8 mouse cellular contexts compared by ENCODE assay signal in the genomic region with DNA sequence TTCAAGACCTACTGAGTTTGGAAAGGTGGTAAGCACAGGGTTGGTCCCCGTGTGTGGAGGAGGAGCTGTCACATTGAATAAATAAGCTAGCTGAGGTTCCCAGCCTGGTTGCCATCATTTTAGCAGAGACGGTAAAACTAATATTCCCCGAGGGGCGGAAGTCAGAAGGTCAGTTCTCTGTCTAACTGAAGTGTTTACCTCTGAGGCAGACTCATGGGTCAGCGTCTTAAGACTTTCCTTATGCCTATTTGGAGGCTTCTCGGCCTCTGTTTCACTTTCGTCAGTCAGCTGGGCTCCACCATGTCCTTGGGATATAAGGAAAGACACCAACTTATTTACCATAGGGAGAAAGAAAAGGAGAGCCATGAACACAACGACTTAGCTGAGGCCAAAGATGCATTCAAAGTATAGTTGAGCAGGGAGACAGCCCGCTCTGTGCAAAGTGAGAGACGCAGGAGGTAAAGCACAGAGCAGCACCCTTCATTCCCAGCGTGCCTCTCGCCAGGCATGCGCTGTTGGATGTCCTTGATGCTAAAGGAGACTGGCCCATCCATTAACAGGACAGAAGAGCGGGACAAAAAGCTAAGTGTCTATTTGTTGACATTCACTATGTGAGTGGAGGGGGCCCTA.
A peak's percentile ranks its signal among the peaks of the same experiment; 100 is the strongest.
DNase-seq lines count a peak whose midpoint lies in the region; ATAC-seq and TF ChIP-seq lines count a peak whose summit lies in the region.

No protein-coding gene starts in this region.

- no peak for TF ChIP-seq CTCF in lung, postnatal 0 days (IDR thresholded peaks at IDR 0.05)
- no peak for TF ChIP-seq CTCF in forebrain, postnatal 0 days (IDR thresholded peaks at IDR 0.05; ENCODE audit: low read depth)

- H3K9me3 ChIP-seq in lung, postnatal 0 days (ENCODE audit: low read length), result no peaks in the 10 kb centered on the region
- H3K9me3 ChIP-seq in forebrain, postnatal 0 days (ENCODE audit: low read length), result no peaks in the 10 kb centered on the region
- no peaks in the 10 kb centered on the region for H3K9me3 ChIP-seq in stomach, embryonic 14.5 days (ENCODE audit: control insufficient read depth, low read depth, low read length)

- H3K4me1 ChIP-seq in lung, postnatal 0 days (ENCODE audit: insufficient read depth, low read depth, low read length), result 0 out of 2 replicates have a peak, but pooled peaks cover 5% of the 10 kb centered on the region
- no peaks in the 10 kb centered on the region for H3K4me1 ChIP-seq in forebrain, postnatal 0 days (ENCODE audit: insufficient read depth)
- peaks cover 16% of the 10 kb centered on the region for H3K4me1 ChIP-seq in stomach, embryonic 14.5 days (ENCODE audit: control insufficient read depth, insufficient read depth, low read length)

- peak overlapping the region; percentile 25 for H3K4me3 ChIP-seq in lung, postnatal 0 days (ENCODE audit: low read depth, low read length)
- H3K4me3 ChIP-seq in forebrain, postnatal 0 days (ENCODE audit: low read depth, low read length), result no peak overlapping the region
- H3K4me3 ChIP-seq in stomach, embryonic 14.5 days (ENCODE audit: low read depth, low read length), result no peak overlapping the region

- DNase-seq in gastrocnemius, adult 18-20 months (ENCODE audit: low spot score), result peak; percentile 48
- no peak for DNase-seq in gastrocnemius, postnatal 14 days
- DNase-seq in lung, postnatal 0 days (ENCODE audit: low spot score), result peak; percentile 14
- DNase-seq in lung, postnatal 25 days (ENCODE audit: low spot score), result no peak
- DNase-seq in forebrain, postnatal 0 days, result peak; percentile 14
- DNase-seq in urinary bladder, postnatal 36 days (ENCODE audit: low spot score in 2 of 2), result no peak
- DNase-seq in heart, adult 9 months (ENCODE audit: low spot score in 2 of 2), result no peak

- H3K9ac ChIP-seq in lung, postnatal 0 days (replicated peaks; ENCODE audit: low read depth), result no peak overlapping the region
- no peak overlapping the region for H3K9ac ChIP-seq in forebrain, postnatal 0 days
- no peak overlapping the region for H3K9ac ChIP-seq in stomach, embryonic 14.5 days (replicated peaks; ENCODE audit: low read depth, low read length)

- H3K27me3 ChIP-seq in lung, postnatal 0 days (replicated peaks; ENCODE audit: insufficient read depth, low read length), result no peaks in the 10 kb centered on the region
- H3K27me3 ChIP-seq in forebrain, postnatal 0 days (ENCODE audit: insufficient read depth, low read length), result no peaks in the 10 kb centered on the region
- no peaks in the 10 kb centered on the region for H3K27me3 ChIP-seq in stomach, embryonic 14.5 days (ENCODE audit: control insufficient read depth, insufficient read depth, low read length)

- H3K27ac ChIP-seq in lung, postnatal 0 days (ENCODE audit: low read length), result no peak overlapping the region
- no peak overlapping the region for H3K27ac ChIP-seq in forebrain, postnatal 0 days (ENCODE audit: low read depth, low read length)
- H3K27ac ChIP-seq in stomach, embryonic 14.5 days (ENCODE audit: low read length), result peak overlapping the region; percentile 69; the same call in 1 of the 2 replicates

- H3K4me2 ChIP-seq in lung, postnatal 0 days (replicated peaks; ENCODE audit: low read depth, low read length), result peak overlapping the region; percentile 44
- H3K4me2 ChIP-seq in forebrain, postnatal 0 days (ENCODE audit: low read depth), result peak overlapping the region; percentile 6; the same call in 1 of the 2 replicates
- H3K4me2 ChIP-seq in stomach, embryonic 14.5 days (replicated peaks; ENCODE audit: low read depth, low read length), result peak overlapping the region; percentile 25

- intact Hi-C loops in gastrocnemius, postnatal 14 days (cut with DNase I; ENCODE audit: low total_unique reads), result no loop called here

- no peaks in the 10 kb centered on the region for H3K36me3 ChIP-seq in lung, postnatal 0 days (ENCODE audit: insufficient read depth, low read length)
- H3K36me3 ChIP-seq in forebrain, postnatal 0 days (ENCODE audit: insufficient read depth), result no peaks in the 10 kb centered on the region
- H3K36me3 ChIP-seq in stomach, embryonic 14.5 days (ENCODE audit: control insufficient read depth, insufficient read depth, low read length), result no peaks in the 10 kb centered on the region

- no peak for ATAC-seq in lung, postnatal 0 days
- ATAC-seq in forebrain, postnatal 0 days, result no peak
- 0 out of 2 replicates have a peak, but pooled peaks have one; percentile 42 for ATAC-seq in stomach, embryonic 14.5 days (ENCODE audit: insufficient number of reproducible peaks, insufficient read depth, low FRiP score, low read depth)

- WGBS in lung, postnatal 0 days, result 29% methylated on average over 14 of the region's 14 CpGs
- WGBS in forebrain, postnatal 0 days, result 39% methylated on average over 14 of the region's 14 CpGs
- WGBS in stomach, embryonic 14.5 days, result 25% methylated on average over 14 of the region's 14 CpGs

- TF ChIP-seq EP300 in lung, postnatal 0 days (IDR thresholded peaks at IDR 0.05), result no peak

Comparison
In these comparisons a context has a peak if more than half of its experiments do, and no peak if none do; other contexts are left out.
1. DNase-seq: peak in gastrocnemius, adult 18-20 months (single experiment), lung, postnatal 0 days (single experiment) and forebrain, postnatal 0 days (single experiment); none in gastrocnemius, postnatal 14 days (single experiment), lung, postnatal 25 days (single experiment), urinary bladder, postnatal 36 days (0 of 2) and heart, adult 9 months (0 of 2).
2. Peak in every context shown above with its lines, with median percentiles within 50 percentile points of each other: H3K4me2 ChIP-seq.